Mouse (Mus musculus) megakaryocyte, embryonic 14.5 days (primary cell): ENCODE measurements around the gene Kdm5b.

Experiments
- FLI1 ChIP-seq: IDR thresholded peaks from 2 replicates; pipeline ENCODE4 v1.6.1; 2012; ENCODE audit warnings: low read length, inconsistent platforms, mixed read lengths
- GATA1 ChIP-seq: IDR thresholded peaks from 3 replicates; pipeline ENCODE4 v1.6.1; 2012; ENCODE audit warnings: mixed read lengths, low read length, inconsistent platforms, borderline replicate concordance

GRCm38 (mm10) chr1:134641507-134641906 is 81.5 kb downstream of the Kdm5b start:
- TF ChIP-seq GATA1 (no peak), FLI1 (no peak)
